Mouse (Mus musculus): ENCODE results near the gene Arl10. TPM values are rescaled to one million over a fixed set of nuclear protein-coding genes. Genes with fewer than 3 reads are reported as not detected.

Arl10 gene
- total and polyA plus RNA-seq, 3 experiments: 1.7 to 17.4 (median 2.5) TPM

DNA sequence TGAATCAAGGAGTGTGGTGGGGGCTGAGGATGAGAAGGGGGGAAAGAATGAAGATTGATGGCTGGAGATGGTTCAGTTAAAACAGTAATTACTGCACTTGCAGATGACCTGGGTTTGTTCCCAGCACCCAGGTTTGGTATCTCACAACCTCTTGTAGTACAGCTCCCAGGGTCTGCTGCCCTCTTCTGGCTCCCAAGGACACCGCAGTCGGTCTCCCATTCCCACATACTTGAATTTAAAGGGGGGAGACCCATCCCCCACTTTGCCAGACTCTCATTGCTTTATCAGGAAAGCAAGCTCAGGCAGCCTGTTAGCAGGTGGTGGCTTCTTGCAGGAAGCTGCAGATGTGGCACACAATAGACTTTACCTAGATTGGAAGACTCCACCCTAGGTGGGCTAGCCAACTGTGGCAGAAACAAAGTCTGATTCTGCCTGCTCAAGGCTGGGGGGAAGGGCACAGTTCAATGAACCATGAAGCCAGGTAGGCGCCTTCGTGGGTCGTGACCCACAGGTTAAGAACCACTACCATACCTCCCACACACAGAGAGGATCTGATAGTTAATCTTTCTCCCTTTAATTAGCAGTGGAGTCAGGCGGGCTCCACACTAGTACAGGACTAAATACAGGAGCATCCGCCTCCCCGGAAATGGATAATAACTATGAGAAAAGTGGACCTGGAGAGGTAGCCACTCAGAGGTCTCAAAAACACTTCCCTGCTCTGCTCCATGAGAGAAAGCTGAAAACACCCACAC is 9.0 kb upstream of the Arl10 start:
- in situ Hi-C loops (cut with MboI; ENCODE audit: low pct_ligation_motif_present, low pct_unique_long_range_greater_than_20kb, low sequenced_read_pairs): loop anchor here (5.0 kb wide), 1 partner anchor 52 kb away; no protein-coding TSS in a partner anchor
- Histone ChIP-seq H3K27me3 (replicated peaks) (no peaks in the 10 kb centered on the region), H3K4me2 (ENCODE audit: insufficient read depth, low read depth, poor library complexity, severe bottlenecking) (peak overlapping the region; percentile 38; the same call in 1 of the 2 replicates), H3K9me3 (replicated peaks; ENCODE audit: low read length) (no peaks in the 10 kb centered on the region), H3K9ac (ENCODE audit: insufficient read depth, low read depth) (no peak overlapping the region), H3K4me1 (ENCODE audit: control insufficient read depth in 1 of 2, insufficient read depth in 2 of 2) (peaks cover 2 to 33% of the 10 kb centered on the region in 2 experiments), H3K36me3 (replicated peaks in 1 of 2; ENCODE audit: control insufficient read depth in 1 of 2, insufficient read depth in 1 of 2, low read length in 1 of 2) (peaks cover 20 to 26% of the 10 kb centered on the region in 2 experiments), H3K79me2 (replicated peaks; ENCODE audit: control insufficient read depth, extremely low read depth, insufficient read depth, poor library complexity, severe bottlenecking) (peaks cover 17% of the 10 kb centered on the region), H3K4me3 (replicated peaks in 1 of 3; ENCODE audit: low read depth in 2 of 3, low read length in 2 of 3, poor library complexity in 1 of 3) (peak overlapping the region; percentile 86 to 91 (median 87)), H3K27ac (ENCODE audit: insufficient read depth, low read depth) (no peak overlapping the region)
- DNase-seq (ENCODE audit: extremely low read depth): peak; percentile 34
- TF ChIP-seq IRF4 (IDR thresholded peaks at IDR 0.05; ENCODE audit: low read depth, low read length) (no peak), CTCF (conservative IDR thresholded peaks at IDR 0.05 in 1 of 2, IDR thresholded peaks at IDR 0.05 in 1 of 2; ENCODE audit: low read depth in 2 of 2, low read length in 2 of 2) (peak; percentile 26 to 53; a peak in 3 of 4 replicates), MXI1 (IDR thresholded peaks at IDR 0.05; ENCODE audit: low read depth, low read length) (no peak)
- dilution Hi-C loops (cut with MboI; ENCODE audit: extremely low pct_ligation_motif_present, extremely low pct_unique_long_range_greater_than_20kb, low sequenced_read_pairs): no loop called here

DNA sequence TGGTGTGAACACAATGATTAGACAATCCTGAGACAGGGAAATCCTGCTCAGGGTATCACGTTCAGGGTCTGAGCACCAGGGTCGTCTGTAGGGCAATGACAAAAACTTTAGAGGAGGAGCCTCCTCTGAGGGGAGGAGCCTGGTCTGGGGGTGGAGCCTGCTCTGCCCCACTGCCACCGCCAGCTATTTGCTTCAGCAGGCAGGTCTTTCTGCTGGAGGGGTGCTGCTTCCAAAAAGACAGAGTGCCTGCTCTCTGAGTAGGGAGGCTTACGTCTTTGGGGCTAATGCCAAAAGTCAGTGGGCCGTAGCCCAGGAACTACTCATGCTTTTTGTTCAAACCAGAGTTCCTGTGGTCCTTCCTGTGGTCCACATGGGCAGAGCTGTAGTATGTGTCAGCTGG is 6.4 kb upstream of the Arl10 start:
- dilution Hi-C loops (cut with MboI; ENCODE audit: extremely low pct_ligation_motif_present, extremely low pct_unique_long_range_greater_than_20kb, low sequenced_read_pairs): no loop called here
- no peak overlapping the region for H3K4me2 ChIP-seq (ENCODE audit: insufficient read depth, low read depth, poor library complexity, severe bottlenecking)
- no peak for DNase-seq (ENCODE audit: extremely low read depth)
- H3K79me2 ChIP-seq (replicated peaks; ENCODE audit: control insufficient read depth, extremely low read depth, insufficient read depth, poor library complexity, severe bottlenecking): peaks cover 11% of the 10 kb centered on the region
- no peaks in the 10 kb centered on the region for H3K9me3 ChIP-seq (replicated peaks; ENCODE audit: low read length)
- no peak overlapping the region for H3K9ac ChIP-seq (ENCODE audit: insufficient read depth, low read depth)
- no peaks in the 10 kb centered on the region for H3K27me3 ChIP-seq (replicated peaks)
- peaks cover 0 to 29% of the 10 kb centered on the region in 2 experiments; a peak in 2 of 4 replicates for H3K4me1 ChIP-seq (ENCODE audit: control insufficient read depth in 1 of 2, insufficient read depth in 2 of 2)
- H3K27ac ChIP-seq (ENCODE audit: insufficient read depth, low read depth): no peak overlapping the region
- TF ChIP-seq MXI1 (IDR thresholded peaks at IDR 0.05; ENCODE audit: low read depth, low read length) (no peak), UBTF (IDR thresholded peaks at IDR 0.05; ENCODE audit: low read depth, low read length) (no peak), MYC (IDR thresholded peaks at IDR 0.05; ENCODE audit: low read depth, low read length) (no peak), USF2 (conservative IDR thresholded peaks at IDR 0.05; ENCODE audit: low read depth, low read length) (no peak), ETS1 (conservative IDR thresholded peaks at IDR 0.05; ENCODE audit: low read depth, low read length) (no peak), MAZ (IDR thresholded peaks at IDR 0.05; ENCODE audit: low read depth, low read length) (no peak), SIN3A (IDR thresholded peaks at IDR 0.05; ENCODE audit: low read length) (no peak), POLR2AphosphoS2 (IDR thresholded peaks at IDR 0.05; ENCODE audit: low read depth, low read length) (no peak), RCOR1 (conservative IDR thresholded peaks at IDR 0.05; ENCODE audit: low read depth, low read length) (no peak), CHD1 (IDR thresholded peaks at IDR 0.05; ENCODE audit: low read depth, low read length) (no peak), GABPA (IDR thresholded peaks at IDR 0.05; ENCODE audit: insufficient replicate concordance, low read depth, low read length) (no peak), POLR2A (IDR thresholded peaks at IDR 0.05; ENCODE audit: low read depth, low read length) (no peak)
- in situ Hi-C loops (cut with MboI; ENCODE audit: low pct_ligation_motif_present, low pct_unique_long_range_greater_than_20kb, low sequenced_read_pairs): loop anchor here (5.0 kb wide), 1 partner anchor 49 kb away; no protein-coding TSS in a partner anchor
- no peak overlapping the region for H3K4me3 ChIP-seq (replicated peaks in 1 of 3; ENCODE audit: low read depth in 2 of 3, low read length in 2 of 3, poor library complexity in 1 of 3)
- no peaks in the 10 kb centered on the region for H3K36me3 ChIP-seq (replicated peaks in 1 of 2; ENCODE audit: control insufficient read depth in 1 of 2, insufficient read depth in 1 of 2, low read length in 1 of 2)

All from CH12.LX (cell line).